Mouse (Mus musculus) kidney, embryonic 15.5 days (tissue): ENCODE results near the gene Laptm5. TPM values are rescaled to one million over a fixed set of nuclear protein-coding genes. Genes with fewer than 3 reads are reported as not detected.
A peak's percentile ranks its signal among the peaks of the same experiment; 100 is the strongest.

Experiments used
- ATAC-seq: fragments of 200-750 bp; cut with Nextera tagmentation; replicated peaks from 2 replicates; pipeline ENCODE4 v1.8.0; 2017; ENCODE audit warnings: moderate TSS enrichment; ENCODE audit not compliant: low FRiP score
- H3K27ac ChIP-seq: fragments of 300-500 bp; sonication (generic); 2 replicates; pipeline ENCODE4 v1.5.1; 2015; ENCODE audit warnings: mild to moderate bottlenecking, inconsistent platforms
- H3K27me3 ChIP-seq: fragments of 300-500 bp; sonication (generic); 2 replicates; pipeline ENCODE4 v1.6.1; 2015; ENCODE audit warnings: inconsistent platforms
- H3K36me3 ChIP-seq: fragments of 300-500 bp; sonication (generic); 2 replicates; pipeline ENCODE4 v1.6.1; 2015; ENCODE audit warnings: inconsistent platforms
- H3K4me1 ChIP-seq: fragments of 300-500 bp; sonication (generic); 2 replicates; pipeline ENCODE4 v1.6.1; 2015; ENCODE audit warnings: inconsistent platforms
- H3K4me2 ChIP-seq: fragments of 300-500 bp; sonication (generic); 2 replicates; pipeline ENCODE4 v1.6.1; 2015; ENCODE audit warnings: moderate library complexity, mild to moderate bottlenecking, inconsistent platforms
- H3K4me3 ChIP-seq: fragments of 300-500 bp; sonication (generic); replicated peaks from 2 replicates; pipeline ENCODE4 v1.5.1; 2015; ENCODE audit warnings: mild to moderate bottlenecking, inconsistent platforms
- H3K9ac ChIP-seq: fragments of 300-500 bp; sonication (generic); 2 replicates; pipeline ENCODE4 v1.6.1; 2015; ENCODE audit warnings: mild to moderate bottlenecking, inconsistent platforms
- H3K9me3 ChIP-seq: fragments of 300-500 bp; sonication (generic); replicated peaks from 2 replicates; pipeline ENCODE4 v1.6.1; 2016; ENCODE audit warnings: inconsistent platforms
- WGBS: fragments of 180-500 bp; shearing (Covaris S2); methylation state at CpG from one replicate; pipeline ENCODE4 v1.1.7; 2015; ENCODE audit warnings: mixed read lengths; 5-methylcytosine and 5-hydroxymethylcytosine counted together
- polyA plus RNA-seq: library from polyadenylated mRNA; unstranded; fragments of >200 nt; fragmentation: Nextera tagmentation; extraction: Ambion mirVana; gene quantifications from 2 replicates; pipeline ENCODE4 v1.2.1, GENCODE M21; 2015

Laptm5 gene
- polyA plus RNA-seq, 1 experiment from 2014 or later: 28.9 TPM

DNA sequence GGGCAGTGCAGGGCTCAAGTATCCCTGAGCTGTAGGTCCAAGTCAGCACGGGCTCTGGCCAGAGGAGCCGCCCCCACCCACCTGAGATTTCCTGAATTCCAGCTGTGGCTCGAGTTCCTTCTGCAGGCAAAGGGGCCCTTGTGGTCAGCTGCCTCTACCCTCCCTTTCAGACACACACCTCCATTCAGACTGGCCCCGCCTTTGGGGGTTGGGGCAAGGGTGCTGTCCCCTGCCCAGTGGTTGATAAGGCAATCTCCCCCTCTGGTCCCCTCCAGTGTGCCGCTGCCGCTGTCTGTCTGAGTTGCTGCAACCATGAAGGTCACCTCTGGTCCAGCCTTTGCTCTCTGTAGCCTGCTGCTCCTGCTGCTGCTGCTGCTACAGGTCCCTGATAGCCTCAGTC lies 31.2 kb downstream of the Laptm5 start, which contains the start of gene Matn1:
Matn1 (plus strand) TSS at position 274 of the 400 bp plus-strand sequence.
- Histone ChIP-seq H3K4me1 (0 out of 2 replicates have a peak, but pooled peaks cover 3% of the 10 kb centered on the region), H3K27me3 (peaks cover 5% of the 10 kb centered on the region; the same call in 1 of the 2 replicates), H3K9me3 (no peaks in the 10 kb centered on the region), H3K36me3 (no peaks in the 10 kb centered on the region), H3K4me2 (no peak within 1 kb of the TSS), H3K4me3 (no peak within 1 kb of the TSS), H3K27ac (no peak within 1 kb of the TSS), H3K9ac (no peak within 1 kb of the TSS)
- no peak for ATAC-seq
- 38% methylated on average over 6 of the region's 6 CpGs for WGBS

- 69% methylated on average over 7 of the region's 7 CpGs for WGBS
These were observed 31.9 kb downstream of the Laptm5 start for GRCm38 (mm10) chr4:130944779-130945178.

DNA sequence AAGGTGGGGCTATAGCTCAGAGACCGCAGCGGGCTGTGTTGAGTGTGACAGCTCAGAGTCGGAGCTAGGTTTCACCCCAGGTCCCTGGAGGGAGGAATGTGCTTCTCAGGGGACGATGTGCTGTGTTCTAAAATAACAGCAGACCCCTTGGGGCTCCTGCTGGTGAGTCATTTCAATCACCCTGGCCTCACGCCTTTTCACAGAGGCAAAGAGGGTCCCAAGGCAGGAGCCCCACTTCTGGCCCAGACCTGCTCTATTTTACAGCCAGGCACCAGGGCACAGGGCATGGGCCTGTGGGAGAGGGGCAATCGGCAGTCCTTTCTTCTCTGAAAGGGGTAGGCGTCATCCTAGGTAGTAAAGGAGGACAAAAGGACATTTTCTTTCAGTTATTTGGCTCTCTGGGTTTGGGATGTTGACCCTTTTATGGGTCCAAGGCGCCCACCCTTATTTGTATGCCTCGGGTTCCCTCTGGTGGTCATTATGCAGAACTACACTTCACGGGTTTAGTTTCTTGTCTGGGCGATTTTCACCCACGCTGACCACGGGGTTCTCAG lies 34.2 kb downstream of the Laptm5 start:
- no peak for ATAC-seq

More at GRCm38 (mm10) chr4:130944779-130945178, 31.9 kb downstream of the Laptm5 start:
- no peak overlapping the region for H3K4me2 ChIP-seq
- peaks cover 5% of the 10 kb centered on the region; the same call in 1 of the 2 replicates for H3K27me3 ChIP-seq
- H3K9me3 ChIP-seq: no peaks in the 10 kb centered on the region
- no peak for ATAC-seq
- no peak overlapping the region for H3K4me3 ChIP-seq
- H3K36me3 ChIP-seq: no peaks in the 10 kb centered on the region
- H3K4me1 ChIP-seq: 0 out of 2 replicates have a peak, but pooled peaks cover 3% of the 10 kb centered on the region
- H3K27ac ChIP-seq: no peak overlapping the region
- H3K9ac ChIP-seq: no peak overlapping the region

GRCm38 (mm10) chr4:130949821-130950384 lies 37.0 kb downstream of the Laptm5 start:
- no peaks in the 10 kb centered on the region for H3K9me3 ChIP-seq
- no peak overlapping the region for H3K4me3 ChIP-seq
- ATAC-seq: no peak
- no peak overlapping the region for H3K4me2 ChIP-seq
- 0 out of 2 replicates have a peak, but pooled peaks cover 3% of the 10 kb centered on the region for H3K4me1 ChIP-seq
- H3K9ac ChIP-seq: no peak overlapping the region
- WGBS: 86% methylated on average over 35 of the region's 35 CpGs
- H3K27me3 ChIP-seq: no peaks in the 10 kb centered on the region
- no peaks in the 10 kb centered on the region for H3K36me3 ChIP-seq
- H3K27ac ChIP-seq: no peak overlapping the region

More for the DNA sequence above, 34.2 kb downstream of the Laptm5 start:
- no peaks in the 10 kb centered on the region for H3K9me3 ChIP-seq
- H3K4me1 ChIP-seq: 0 out of 2 replicates have a peak, but pooled peaks cover 3% of the 10 kb centered on the region
- peaks cover 5% of the 10 kb centered on the region; the same call in 1 of the 2 replicates for H3K27me3 ChIP-seq
- no peak overlapping the region for H3K4me2 ChIP-seq
- no peak overlapping the region for H3K27ac ChIP-seq
- H3K9ac ChIP-seq: no peak overlapping the region
- WGBS: 19% methylated on average over 13 of the region's 13 CpGs
- no peak overlapping the region for H3K4me3 ChIP-seq
- no peaks in the 10 kb centered on the region for H3K36me3 ChIP-seq

DNA sequence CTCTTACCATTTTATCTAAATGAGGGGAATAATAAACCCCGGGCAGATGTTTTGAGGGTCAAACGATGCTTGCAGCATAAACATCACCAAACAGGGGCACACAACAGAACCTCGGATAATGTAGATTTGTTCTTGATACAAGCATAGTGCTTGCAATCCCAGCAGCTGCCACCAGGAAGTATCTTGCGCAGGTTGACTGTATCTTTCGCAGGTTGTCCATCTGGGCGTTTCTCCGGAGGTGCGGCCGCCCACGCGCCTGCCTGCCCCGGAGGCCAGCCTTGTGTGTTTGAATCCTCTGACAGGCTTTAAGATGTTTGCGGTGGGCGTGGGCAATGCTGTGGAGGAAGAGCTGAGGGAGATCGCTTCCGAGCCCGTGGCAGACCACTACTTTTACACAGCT lies 39.6 kb downstream of the Laptm5 start:
- Histone ChIP-seq H3K9me3 (no peaks in the 10 kb centered on the region), H3K27ac (no peak overlapping the region), H3K4me1 (no peaks in the 10 kb centered on the region), H3K27me3 (no peaks in the 10 kb centered on the region), H3K4me3 (no peak overlapping the region), H3K4me2 (0 out of 2 replicates have a peak overlapping the region, but pooled peaks have one; percentile 28), H3K9ac (no peak overlapping the region), H3K36me3 (no peaks in the 10 kb centered on the region)
- 39% methylated on average over 17 of the region's 17 CpGs for WGBS
- ATAC-seq: no peak

GRCm38 (mm10) chr4:130957156-130957555 lies 44.2 kb downstream of the Laptm5 start:
- no peak overlapping the region for H3K9ac ChIP-seq
- H3K4me2 ChIP-seq: no peak overlapping the region
- H3K4me3 ChIP-seq: no peak overlapping the region
- no peak overlapping the region for H3K27ac ChIP-seq
- H3K9me3 ChIP-seq: no peaks in the 10 kb centered on the region
- peaks cover 3% of the 10 kb centered on the region; the same call in 1 of the 2 replicates for H3K4me1 ChIP-seq
- no peak for ATAC-seq
- no peaks in the 10 kb centered on the region for H3K36me3 ChIP-seq
- 59% methylated on average over 10 of the region's 10 CpGs for WGBS
- H3K27me3 ChIP-seq: no peaks in the 10 kb centered on the region

GRCm38 (mm10) chr4:130958812-130959211 lies 45.9 kb downstream of the Laptm5 start:
- 70% methylated on average over 5 of the region's 5 CpGs for WGBS
- no peak for ATAC-seq

GRCm38 (mm10) chr4:130959678-130960077 lies 46.8 kb downstream of the Laptm5 start:
- Histone ChIP-seq H3K27ac (no peak overlapping the region), H3K36me3 (no peaks in the 10 kb centered on the region), H3K27me3 (no peaks in the 10 kb centered on the region), H3K9me3 (no peaks in the 10 kb centered on the region), H3K9ac (no peak overlapping the region), H3K4me3 (no peak overlapping the region), H3K4me1 (peaks cover 3% of the 10 kb centered on the region; the same call in 1 of the 2 replicates), H3K4me2 (no peak overlapping the region)
- 63% methylated on average over 6 of the region's 6 CpGs for WGBS
- no peak for ATAC-seq

More at GRCm38 (mm10) chr4:130958812-130959211, 45.9 kb downstream of the Laptm5 start:
- H3K36me3 ChIP-seq: no peaks in the 10 kb centered on the region
- no peak overlapping the region for H3K9ac ChIP-seq
- no peak overlapping the region for H3K27ac ChIP-seq
- H3K4me1 ChIP-seq: peaks cover 3% of the 10 kb centered on the region; the same call in 1 of the 2 replicates
- no peaks in the 10 kb centered on the region for H3K27me3 ChIP-seq
- H3K4me3 ChIP-seq: no peak overlapping the region
- H3K9me3 ChIP-seq: no peaks in the 10 kb centered on the region
- H3K4me2 ChIP-seq: no peak overlapping the region

DNA sequence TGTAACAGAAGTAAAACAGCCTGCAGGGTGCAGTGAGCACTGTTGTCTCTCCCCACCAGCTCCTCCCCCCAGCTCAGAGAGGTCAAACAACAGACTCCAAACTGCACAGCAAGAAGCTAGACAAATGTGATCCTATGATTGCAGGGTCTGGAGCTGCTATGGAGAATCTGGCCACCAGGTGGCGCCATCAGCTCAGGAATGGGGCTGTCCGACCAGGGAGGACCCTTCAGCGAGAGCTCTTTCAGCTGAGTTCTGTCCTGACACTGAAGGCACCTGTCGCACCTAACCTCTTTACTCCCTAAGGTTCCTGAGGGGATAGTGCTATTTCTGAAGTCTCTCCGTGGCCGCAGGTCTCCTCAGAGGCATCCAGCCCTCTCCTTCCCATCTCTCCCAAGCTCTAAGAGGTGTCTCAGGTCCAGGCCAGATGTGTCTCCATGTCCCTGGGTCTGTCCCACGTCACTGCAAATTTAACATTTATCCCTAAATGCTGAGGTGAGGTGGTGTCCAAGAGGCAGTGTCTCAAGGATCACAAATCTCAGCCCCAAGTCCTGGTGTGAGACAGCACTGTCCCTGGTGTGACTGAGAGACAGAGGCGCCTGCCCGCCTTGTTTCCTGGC lies 47.3 kb downstream of the Laptm5 start:
- Histone ChIP-seq H3K4me2 (no peak overlapping the region), H3K36me3 (no peaks in the 10 kb centered on the region), H3K4me1 (peaks cover 3% of the 10 kb centered on the region; the same call in 1 of the 2 replicates), H3K4me3 (no peak overlapping the region), H3K27me3 (no peaks in the 10 kb centered on the region), H3K9me3 (no peaks in the 10 kb centered on the region), H3K27ac (no peak overlapping the region), H3K9ac (no peak overlapping the region)
- 32% methylated on average over 9 of the region's 9 CpGs for WGBS
- ATAC-seq: 0 out of 2 replicates have a peak, but pooled peaks have one; percentile 22

DNA sequence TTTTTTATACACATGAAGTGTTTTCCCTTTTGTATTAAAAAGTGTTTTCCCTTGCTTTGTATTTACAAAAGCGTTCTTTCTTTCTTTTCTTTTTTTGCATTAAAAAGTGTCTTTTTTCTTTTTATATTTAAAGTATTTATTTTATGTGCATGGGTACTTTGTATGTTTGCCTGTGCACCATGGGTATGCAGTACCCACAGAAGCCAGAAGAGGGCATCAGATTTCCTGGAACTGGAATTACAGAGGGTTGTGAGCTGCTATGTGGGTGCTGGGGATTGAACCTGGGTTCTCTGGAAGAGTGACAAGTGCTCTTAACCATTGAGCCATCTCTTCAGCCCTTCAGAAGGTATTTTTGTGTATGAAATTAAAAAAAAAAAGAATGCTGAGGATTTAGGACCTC lies 58.4 kb downstream of the Laptm5 start:
- H3K4me1 ChIP-seq: no peaks in the 10 kb centered on the region

DNA sequence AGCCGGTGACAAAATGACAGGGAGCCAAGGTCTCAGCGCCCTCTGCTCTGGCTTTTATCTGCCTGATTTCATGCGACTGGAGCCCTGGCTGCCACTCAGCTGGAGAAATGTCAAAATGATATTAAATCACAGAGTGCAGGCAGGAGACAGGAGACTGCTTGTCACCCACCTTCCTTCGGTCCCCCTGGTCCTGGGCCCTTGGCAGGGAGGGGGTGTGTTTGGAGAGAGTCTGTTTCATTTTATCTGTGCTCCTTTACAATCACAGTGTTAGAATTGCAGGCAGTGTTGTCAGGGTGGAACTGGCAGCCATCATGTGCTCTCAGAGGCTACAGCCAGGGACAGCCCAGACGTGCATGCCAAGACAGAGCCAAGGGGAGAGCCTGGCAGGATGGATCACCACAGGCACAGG lies 59.5 kb downstream of the Laptm5 start:
- WGBS: 75% methylated on average over 5 of the region's 5 CpGs

More for the DNA sequence above, 58.4 kb downstream of the Laptm5 start:
- Histone ChIP-seq H3K4me3 (no peak overlapping the region), H3K27me3 (no peaks in the 10 kb centered on the region), H3K4me2 (no peak overlapping the region), H3K9ac (no peak overlapping the region), H3K36me3 (no peaks in the 10 kb centered on the region), H3K27ac (no peak overlapping the region), H3K9me3 (0 out of 2 replicates have a peak, but pooled peaks cover 5% of the 10 kb centered on the region)
- ATAC-seq: no peak
- WGBS: 96% methylated on average over 1 of the region's 1 CpGs

More for the DNA sequence above, 59.5 kb downstream of the Laptm5 start:
- H3K4me1 ChIP-seq: no peaks in the 10 kb centered on the region
- H3K27me3 ChIP-seq: no peaks in the 10 kb centered on the region
- no peaks in the 10 kb centered on the region for H3K36me3 ChIP-seq
- H3K9ac ChIP-seq: no peak overlapping the region
- no peak overlapping the region for H3K4me2 ChIP-seq
- no peak for ATAC-seq
- no peak overlapping the region for H3K4me3 ChIP-seq
- no peak overlapping the region for H3K27ac ChIP-seq
- 0 out of 2 replicates have a peak, but pooled peaks cover 5% of the 10 kb centered on the region for H3K9me3 ChIP-seq
